Mouse (Mus musculus) gastrocnemius, postnatal 10 days (tissue): ENCODE results near the gene Dot1l. TPM values are rescaled to one million over a fixed set of nuclear protein-coding genes. Genes with fewer than 3 reads are reported as not detected.

ENCODE experiments used
- DNase-seq: peaks from one replicate; pipeline ENCODE4 v3.0.0; 2021; ENCODE audit warnings: mixed read lengths
- total RNA-seq, 2 experiments: library from RNA; stranded (reverse); gene quantifications; 2 replicates each; pipeline ENCODE4 v1.2.3; 2021

The Dot1l gene
- total RNA-seq, 2 experiments from 2014 or later: 25.9 to 46.0 TPM

DNA sequence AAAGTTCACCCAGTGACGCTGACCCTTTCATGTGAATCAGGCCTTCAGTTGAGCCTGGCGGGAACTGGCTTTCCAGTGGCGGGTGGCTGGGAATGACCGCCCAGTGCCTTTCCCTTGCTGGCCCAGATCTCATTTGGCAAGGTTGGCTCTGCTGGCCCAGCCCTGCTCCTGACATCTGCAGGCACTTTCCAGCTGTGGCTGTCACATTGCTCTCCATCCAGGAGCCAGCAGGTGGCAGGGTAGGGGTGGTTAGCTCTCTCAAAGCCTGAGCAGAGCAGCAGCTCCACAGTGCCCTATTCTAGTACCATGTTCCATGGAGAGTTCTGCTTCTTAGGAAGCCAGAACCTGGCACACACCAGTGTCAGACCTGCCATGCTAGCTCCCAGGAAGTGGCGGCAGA, 2.7 kb downstream of the Dot1l start:
- DNase-seq: peak; percentile 78

DNA sequence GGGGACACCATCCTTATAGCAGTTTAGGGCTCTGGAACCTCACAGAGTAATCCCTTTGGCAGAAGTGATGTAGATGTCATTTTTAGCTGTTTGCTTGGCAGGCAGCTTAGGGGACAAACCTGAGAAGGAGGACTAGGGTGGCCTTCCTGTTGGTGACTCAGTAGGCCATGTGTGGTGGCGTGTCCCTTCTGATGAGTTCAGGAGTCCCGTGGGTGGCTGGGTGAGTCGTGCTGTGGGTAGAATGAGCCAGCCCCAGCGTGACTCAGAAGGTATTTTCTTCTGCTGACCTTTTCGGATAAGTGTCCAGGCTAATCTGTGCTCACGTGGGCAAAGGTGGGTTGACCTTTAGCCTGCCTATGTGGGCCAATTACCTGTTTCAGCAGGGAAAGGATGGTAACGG, 3.6 kb downstream of the Dot1l start:
- no peak for DNase-seq

DNA sequence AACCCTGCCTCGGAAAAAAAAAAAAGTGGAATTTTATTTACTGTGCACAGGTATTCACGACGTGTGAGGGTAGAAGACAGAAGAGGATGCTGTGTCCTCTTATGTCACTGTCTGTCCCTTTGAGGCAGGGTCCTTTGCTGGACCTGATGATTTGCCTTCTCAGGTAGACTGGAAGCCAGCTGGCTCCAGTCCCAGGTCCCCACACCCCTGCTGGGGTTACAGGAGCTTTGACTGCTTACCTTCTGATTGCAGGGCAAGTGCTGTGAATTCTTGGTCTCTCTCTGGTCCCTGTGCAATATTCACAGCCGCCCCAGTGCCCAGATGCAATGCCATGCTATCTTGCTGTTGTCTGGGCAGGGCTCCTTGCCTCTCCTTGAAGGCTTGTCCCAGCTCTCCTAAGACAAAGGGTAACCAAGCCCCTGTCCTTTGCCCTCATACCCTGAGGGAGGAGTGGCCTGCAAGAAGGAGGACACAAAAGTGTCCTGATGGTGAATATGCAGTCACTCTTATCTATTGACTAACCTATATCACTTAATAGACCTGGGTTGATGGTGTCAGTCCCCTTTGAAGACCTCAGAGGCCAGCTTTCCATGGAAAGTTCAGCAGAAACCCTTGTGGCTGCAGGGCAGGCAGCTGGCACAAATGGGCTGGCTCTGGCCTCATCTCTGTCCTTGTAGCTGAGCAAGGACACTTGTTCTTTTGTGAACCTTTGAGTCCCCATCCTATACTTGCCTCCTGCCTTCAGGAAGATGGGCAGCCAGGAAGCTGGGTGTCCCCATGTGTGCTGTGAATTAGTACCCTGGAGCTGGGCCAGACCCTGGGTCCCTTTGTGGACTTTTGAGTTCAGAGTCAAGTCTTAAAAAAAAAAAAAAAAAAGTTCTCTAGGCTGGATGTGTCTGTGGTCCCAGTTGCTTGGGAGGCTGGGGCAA, 5.9 kb downstream of the Dot1l start:
- no peak for DNase-seq

DNA sequence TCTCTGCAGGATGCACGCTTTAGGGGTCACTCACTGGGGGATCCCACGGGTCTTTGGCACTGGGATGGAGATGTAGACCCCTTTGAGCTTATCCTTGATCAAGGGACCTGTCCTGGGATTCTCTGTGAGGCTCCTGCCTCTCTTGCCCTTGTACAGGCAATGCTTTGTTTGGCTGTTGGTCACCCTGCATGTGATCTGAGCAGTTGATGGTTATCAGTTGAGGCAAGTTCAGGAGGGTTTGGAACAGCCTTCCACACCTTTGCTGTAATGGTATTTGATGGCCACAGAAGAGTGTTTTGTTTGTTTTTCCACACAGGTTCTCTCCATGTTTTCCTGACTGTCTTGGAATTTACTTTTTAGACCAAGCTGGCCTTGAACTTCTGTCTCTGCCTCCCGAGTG, 6.8 kb downstream of the Dot1l start:
- no peak for DNase-seq

DNA sequence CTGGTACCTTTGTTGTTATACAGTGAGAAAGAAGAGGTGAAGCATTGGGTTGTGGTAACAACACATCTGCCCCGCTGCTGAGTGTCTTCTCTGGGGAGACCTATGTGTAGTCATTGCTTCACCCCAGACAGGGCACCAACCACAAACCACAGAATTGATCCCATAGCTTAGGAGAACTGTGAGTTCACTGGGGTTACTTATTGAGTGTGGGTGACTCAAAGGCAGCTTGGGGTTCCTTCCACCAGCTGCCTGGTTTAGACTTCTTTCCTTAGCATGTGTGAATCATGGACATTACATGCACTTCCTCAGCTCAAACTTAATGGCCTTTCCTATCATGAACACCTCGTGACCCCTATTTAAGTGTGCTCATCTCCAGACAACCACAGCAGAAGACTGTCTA, 8.5 kb downstream of the Dot1l start:
- DNase-seq: no peak

DNA sequence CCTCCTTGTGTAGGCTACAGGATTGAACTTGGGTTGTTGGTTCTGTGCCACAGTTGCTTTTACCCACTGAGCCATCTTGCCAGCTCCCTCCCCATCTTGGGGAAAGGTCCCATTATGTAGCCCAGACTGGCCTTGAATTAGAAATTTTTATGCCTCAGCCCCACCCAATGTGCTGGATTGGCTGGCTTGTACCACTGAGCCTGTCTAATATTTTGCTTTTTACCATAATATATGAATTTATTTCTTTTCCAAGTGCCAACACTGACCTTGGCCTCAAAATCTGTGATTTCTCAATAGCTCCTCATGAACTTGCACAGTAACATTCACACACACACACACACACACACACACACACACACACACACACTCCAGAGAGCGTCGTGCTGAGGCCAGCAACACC, 10.7 kb downstream of the Dot1l start:
- no peak for DNase-seq

DNA sequence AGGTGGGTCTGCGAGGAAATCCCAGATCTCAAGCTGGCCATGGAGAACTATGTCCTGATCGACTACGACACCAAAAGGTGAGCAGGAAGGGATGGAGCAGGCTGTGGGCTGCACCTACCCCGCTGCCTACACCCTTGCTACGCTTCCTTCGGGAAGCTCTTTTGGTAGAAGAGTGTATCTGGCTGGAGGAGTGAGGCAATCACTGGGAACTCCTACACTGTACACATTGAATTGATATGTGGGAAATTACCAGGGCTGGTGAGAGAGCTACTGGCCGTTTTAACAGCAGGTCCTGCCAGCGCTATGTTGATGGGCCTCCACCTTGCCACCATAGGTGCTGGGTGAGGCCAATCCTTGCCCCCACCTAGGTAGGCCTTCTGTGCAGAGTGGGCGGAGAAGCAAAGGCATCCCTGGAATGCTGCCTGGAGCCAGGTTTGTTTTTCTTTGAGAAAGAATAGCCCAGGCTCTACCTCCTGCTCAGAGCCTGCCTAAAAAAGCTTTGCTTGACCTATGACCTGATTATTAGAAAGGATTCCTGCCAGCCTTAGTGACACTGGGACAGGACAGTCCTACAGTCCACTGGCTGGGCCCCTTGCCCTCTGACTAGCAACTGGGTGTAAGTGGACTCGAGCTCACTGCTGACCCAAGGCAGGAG, 11.3 kb downstream of the Dot1l start:
- no peak for DNase-seq

DNA sequence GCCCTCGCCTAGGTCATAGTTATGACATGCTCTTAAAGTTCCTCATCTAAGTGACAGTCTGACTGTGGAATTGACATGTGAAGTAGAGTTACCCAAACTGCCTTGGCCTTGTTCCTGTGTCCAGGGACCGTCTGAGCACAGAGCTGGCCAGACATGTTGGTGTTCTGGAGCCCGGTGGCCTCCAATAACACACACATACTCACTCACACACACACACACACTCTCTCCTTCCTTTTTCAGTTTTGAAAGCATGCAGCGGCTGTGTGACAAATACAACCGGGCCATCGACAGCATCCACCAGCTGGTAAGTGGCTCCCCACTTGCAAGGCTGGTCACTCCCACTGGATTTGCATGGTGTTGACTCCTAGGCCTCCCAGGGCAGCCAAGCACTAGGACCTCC, 13.4 kb downstream of the Dot1l start:
- DNase-seq: no peak

DNA sequence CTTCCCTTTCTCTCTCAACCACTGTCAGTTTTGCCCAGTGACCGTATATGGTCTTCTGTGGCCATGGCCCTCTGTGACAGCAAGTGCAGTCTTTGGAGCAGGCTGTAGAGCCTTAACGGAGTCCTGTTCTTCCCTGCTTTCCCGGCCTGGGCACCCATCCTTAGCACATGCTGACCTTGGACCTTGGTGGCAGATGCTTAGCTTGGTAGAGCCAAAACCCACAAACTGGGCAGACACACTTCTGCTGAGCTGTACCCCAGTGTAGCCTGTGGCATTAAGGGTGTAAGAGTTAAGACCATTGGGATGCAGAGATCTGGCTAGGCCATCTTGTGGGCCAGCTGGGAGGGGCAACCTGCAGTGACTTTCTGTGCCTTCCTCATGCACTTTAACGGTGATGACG, 18.8 kb downstream of the Dot1l start:
- DNase-seq: no peak

DNA sequence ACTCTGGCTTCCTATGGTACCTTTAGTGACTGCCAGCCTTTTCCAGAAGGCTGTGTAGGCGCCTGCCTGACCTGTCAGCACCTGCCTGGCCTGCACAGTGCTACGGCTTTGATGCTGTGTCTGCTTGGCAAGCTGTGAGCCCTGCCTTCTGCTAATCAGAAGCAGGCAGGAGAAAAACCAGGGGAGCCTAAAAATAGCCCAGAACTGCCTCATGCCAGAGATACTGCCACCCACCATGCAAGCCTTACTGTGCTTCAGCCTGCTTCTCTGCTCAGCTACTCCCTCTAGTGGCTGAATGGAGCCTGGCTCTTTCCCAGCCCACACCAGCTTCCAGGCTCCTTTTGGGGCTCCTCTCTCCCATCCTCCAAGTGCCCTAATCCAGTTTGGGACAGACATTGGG, 19.5 kb downstream of the Dot1l start:
- peak; percentile 83 for DNase-seq

DNA sequence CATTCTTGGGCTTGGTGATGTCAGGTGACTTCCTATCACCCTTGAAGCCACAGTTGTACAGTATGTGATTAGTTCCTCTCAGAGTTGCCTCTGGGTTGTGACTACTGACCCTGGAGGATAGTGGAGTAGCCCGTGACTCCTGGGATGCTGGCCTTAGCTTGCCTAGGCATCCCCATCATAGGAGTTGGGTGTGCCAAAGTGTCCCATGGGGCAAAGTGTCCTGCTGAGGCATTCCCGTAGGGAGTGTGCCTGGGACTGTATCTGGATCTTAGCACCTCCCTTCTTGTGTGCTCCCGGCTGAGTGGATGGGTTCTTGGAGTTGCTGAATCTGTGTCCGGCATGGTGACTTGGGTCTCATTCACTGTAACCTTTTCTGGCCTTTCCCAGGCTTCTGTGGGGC, 20.0 kb downstream of the Dot1l start:
- no peak for DNase-seq

DNA sequence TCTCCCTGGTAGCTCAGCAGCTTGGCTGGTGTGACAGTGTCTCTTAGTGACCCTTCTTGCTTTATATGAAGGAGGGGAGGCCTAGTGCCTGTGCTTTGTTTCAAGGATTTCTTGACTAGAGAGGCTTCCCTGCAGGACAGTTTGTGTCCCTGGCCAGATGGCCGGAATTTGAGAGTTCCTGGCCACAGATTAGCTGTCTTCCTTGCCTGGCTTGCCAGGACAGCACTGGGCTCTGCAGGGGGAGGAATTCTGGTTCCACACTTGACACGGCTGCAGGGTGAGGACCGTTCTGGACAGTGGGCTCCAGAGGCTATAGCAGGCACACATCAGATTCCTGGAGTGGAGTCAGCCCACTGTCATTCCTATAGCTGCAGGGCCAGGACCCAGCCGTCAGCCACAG, 20.7 kb downstream of the Dot1l start:
- DNase-seq: no peak

DNA sequence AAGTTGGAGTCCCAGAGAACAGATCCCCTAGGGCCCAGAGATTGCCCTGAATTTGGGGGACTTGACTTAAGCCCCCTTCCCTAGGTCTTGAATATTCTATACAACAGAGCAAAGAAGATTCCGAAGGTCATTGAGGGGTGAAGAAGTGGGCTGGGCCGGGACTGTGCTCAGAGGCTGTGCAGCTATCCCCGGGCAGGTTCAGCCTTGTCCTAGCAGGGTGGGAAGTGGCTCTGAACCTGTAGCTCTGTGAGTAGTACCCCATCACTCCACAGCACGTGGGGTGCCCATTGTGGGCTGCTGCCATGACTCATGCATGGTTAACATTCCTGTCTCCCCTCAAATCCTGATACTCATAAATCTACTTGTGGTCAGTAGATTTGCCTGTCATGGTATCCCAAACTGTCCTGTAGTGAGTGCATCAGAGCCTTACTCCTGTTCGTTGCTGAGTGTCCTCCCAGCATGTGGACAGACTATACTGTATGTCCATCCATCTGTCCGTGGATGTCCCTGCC, 21.4 kb downstream of the Dot1l start:
- no peak for DNase-seq

DNA sequence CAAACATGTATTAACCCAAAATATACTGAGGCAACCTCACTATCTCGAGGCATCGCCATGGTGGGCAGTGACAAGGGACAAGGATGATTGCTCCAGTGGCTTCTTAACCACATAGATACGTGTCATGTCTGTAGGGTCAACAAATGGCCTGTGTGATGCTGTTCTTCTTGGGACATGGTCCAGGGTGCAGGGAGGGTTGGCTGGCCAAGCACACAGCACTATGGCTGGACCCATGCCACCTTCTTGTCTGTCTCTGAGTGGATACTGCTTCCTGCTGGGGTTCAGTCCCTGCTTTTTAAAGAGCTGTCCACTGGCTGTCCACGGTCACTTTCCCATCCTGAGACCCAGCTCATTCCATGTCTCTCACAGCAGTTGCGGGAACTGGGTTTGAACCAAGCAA, 22.1 kb downstream of the Dot1l start:
- no peak for DNase-seq

DNA sequence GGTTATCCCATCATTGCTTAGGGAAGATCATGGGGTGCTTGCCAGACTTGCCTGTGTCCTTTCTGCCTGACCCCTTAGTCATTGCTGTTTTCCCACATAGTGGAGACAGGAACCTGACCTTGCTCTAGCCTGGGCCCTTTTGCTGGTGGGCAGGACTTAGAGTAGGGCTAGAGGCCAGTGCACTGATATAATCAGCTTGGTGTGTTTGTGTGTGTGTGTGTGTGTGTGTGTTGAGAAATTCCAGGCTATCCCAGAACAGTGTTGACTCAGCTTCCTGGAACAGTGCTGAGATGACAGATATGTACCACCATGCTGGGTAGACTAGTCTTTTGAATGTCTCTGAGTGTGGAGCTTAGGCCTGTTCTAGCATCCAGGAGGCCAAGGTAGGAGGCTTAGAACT, 24.6 kb downstream of the Dot1l start:
- DNase-seq: no peak

DNA sequence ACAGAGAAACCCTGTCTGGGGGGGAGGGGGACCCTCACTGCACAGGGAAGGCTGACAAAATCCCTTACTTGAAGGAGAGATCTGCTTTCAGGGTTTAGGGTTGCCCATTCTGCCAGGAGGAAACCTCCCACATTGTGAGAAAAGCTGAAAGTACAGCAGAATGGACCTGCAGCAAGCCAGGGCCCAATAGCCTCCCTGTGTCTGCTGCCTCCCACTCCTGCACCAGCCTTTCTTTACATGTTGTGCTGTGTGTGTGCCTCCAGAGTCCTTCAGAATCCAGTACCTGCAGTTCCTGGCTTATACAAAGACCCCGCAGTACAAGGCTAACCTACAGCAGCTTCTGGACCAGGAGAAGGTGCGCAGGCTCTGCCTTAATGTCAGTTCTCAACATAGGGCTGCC, 29.3 kb downstream of the Dot1l start:
- no peak for DNase-seq

DNA sequence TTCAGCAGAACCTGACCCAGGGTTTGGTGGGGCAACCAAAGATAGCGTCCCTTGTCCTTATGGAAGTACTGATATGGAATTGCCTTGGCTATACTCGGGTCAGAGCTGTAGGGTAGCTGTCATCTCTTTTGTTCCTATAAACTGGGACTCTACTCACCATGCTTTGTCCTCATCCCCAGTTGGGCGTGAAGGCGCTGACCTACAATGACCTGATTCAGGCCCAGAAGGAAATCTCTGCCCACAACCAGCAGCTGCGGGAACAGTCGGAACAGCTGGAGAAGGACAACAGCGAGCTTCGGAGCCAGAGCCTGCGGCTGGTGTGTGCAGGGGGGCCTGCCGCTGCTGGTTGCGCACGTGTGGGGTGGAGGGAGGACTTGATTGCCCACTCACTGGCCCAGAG, 29.9 kb downstream of the Dot1l start:
- no peak for DNase-seq

DNA sequence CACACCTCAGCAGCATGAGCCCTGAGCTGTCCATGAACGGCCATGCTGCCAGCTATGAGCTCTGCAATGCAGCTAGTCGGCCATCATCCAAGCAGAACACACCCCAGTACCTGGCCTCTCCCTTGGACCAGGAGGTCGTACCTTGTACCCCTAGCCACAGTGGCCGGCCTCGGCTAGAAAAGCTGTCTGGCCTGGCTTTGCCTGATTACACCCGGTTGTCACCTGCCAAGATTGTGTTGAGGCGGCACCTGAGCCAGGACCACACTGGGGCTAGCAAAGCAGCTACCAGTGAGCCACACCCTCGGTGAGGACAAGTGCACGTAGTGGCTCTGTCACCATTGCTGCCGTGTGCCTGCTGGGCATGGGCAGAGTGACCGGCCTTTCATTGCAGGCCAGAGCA, 31.0 kb downstream of the Dot1l start:
- DNase-seq: no peak

DNA sequence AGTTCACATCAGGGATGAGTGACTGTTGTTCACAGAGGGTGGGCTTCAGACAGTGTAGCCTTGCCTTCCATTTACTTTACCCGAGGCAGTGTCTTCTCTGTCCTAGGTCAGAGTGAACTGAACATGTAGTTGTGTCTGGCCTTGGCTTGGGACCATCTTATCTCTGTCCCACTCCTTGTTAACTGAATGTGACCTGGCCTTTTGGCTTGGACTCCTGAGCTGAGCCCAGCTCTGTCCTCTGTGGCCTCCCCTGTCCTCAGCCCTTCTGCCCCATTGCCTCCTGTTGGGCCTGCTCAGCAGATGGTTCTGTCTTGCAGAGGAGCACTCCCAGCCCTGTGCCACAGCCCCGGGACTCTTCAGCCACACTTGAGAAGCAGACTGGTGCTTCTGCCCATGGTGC, 32.5 kb downstream of the Dot1l start:
- no peak for DNase-seq

DNA sequence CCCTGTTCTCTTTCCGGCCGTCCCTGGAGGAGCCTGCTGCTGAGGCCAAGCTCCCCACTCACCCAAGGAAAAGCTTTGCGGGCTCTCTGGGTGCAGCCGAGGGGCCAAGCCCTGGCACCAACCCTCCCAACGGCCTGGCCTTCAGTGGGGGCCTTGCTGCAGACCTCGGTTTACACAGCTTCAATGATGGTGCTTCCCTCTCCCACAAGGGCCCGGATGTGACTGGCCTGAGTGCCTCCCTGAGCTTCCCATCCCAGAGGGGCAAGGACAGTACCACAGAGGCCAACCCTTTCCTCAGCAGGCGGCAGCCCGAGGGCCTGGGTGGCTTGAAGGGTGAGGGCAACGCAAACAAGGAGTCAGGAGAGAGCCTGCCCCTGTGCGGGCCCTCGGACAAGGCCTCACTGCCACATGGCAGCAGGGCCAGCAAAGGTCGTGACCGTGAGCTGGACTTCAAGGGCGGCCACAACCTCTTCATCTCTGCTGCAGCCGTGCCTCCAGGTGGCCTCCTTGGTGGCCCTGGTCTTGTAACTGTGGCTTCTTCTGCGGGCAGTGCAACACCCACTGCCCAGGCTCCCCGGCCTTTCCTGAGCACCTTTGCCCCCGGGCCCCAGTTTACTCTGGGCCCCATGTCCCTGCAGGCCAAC, 35.9 kb downstream of the Dot1l start:
- no peak for DNase-seq

DNA sequence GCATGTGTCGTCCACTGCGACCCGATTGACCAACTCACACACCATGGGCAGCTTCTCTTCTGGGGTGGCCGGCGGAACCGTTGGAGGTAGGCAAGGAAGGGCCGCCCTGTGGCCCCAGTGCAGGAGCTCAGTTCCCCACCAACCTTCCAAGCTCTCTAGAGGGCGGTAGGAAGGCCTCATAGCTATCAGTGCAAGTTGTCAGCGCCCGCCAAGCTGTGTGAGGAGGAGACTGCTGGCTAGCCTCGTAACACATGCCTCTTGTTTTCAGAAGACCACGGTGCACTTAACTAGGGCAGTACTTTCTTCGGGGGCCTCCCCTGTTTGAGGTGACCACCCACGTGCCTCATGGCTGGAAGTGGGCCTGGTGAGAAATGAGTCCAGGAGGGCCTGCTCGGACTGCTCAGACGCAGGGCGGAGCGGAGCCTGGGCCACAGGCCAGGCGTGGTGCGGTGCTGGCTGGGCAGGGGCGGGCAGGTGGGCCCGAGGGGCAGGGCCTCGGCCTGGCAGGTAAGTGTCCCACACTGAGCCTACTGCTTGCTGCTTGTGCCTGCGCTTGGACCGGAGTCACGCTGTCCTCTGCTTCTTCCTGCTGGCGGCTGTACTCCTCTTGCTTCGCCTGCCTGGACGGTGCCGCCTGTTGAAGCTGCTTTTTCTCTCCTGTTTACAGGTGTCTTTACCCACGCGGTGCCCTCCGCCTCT, 36.6 kb downstream of the Dot1l start:
- no peak for DNase-seq

DNA sequence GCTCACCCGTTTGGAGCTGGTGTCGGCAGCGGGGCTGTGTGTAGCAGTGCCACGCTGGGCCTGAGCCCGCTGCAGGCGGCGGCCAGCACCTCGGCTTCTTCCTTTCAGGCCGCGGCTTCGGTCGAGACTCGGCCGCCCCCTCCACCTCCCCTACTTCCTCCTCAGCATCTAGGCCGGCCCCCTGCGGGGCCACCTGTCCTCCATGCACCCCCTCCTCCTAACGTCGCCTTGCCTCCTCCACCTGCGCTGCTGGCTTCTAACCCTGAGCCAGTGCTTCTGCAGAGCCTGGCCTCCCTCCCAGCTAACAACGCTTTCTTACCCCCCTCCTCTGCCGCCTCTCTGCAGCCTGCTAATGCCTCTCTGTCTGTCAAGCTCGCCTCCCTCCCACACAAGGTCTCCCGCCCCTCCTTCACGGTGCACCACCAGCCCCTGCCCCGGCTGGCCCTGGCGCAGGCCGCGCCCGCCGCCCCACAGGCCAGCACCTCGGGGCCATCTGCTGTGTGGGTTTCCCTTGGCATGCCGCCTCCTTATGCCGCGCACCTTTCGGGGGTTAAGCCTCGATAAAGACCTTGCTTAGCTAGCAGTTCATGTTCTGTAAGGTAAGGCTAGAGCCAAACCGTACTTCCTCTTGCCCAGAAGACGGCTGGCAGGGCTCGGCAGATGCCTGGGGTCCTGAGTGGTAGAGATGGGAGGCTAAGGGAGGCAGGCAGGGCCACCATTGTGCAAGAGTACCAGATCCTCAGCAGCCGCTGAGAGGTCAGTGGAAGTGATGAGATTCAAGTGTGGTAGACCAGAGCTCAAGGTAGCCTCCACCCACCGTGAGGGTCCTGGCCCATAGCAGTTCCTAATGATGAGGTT, 37.4 kb downstream of the Dot1l start:
- no peak for DNase-seq
